Mouse (Mus musculus): ENCODE data around the gene Ube2s.

DNA sequence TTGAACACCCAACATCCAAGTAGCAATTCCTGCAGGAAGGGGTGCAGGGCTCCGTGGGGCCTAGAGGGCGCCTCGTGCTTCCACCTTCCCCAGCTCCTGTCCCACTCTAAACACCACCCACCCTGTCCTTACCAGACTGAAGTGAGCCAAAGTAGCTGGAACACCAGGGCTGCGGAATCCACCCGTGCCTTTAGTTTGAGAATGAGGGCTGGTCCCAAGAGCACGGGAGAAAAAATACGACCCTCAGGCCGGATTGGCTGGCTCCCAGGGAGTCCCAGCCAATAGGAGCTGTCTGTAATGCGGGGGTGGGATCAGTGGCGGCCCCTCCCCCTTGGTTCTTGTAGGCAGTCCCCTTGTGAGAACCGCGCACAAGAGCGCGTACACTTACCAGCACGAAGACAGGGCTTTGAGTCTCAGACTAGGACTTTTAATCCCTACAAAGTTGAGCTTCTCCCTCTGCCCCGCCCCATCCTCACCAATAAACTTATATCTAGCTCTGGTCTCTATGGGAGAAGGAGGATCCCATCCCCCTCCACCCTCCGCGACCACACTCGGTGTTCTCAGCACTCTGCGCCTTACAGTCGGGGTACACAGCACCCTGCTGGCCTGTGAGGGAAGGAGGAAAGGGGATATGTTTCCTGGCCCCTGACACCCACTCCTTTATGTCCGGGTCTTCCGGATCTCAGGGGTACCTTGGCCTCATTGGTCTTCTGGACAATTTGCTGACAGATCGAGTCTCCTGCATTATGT is 59.4 kb downstream of the Ube2s start, which contains the start of gene Cox6b2:
- TF ChIP-seq CTCF (IDR thresholded peaks at IDR 0.05; ENCODE audit: extremely low read depth, insufficient read length, insufficient replicate concordance, low read depth, low read length) (no peak), POLR2A (IDR thresholded peaks at IDR 0.05; ENCODE audit: low read depth, low read length) (no peak)
